Mouse (Mus musculus) cortical plate, adult 2 months (tissue): ENCODE data around the gene Cebpe. TPM values are rescaled to one million over a fixed set of nuclear protein-coding genes. Genes with fewer than 3 reads are reported as not detected.

ENCODE experiments used
- H3K27ac ChIP-seq: fragments of 200-500 bp; 2 replicates; pipeline ENCODE4 v1.5.1; 2012; ENCODE audit warnings: low read length, control low read depth, inconsistent platforms; ENCODE audit not compliant: insufficient read depth
- H3K4me1 ChIP-seq: fragments of 200-500 bp; 2 replicates; pipeline ENCODE4 v1.6.1; 2011; ENCODE audit warnings: low read length; ENCODE audit not compliant: control insufficient read depth, insufficient read depth
- H3K4me3 ChIP-seq: fragments of 200-500 bp; 2 replicates; pipeline ENCODE4 v1.5.1; 2011; ENCODE audit warnings: mild to moderate bottlenecking, low read length, control low read depth; ENCODE audit not compliant: insufficient read depth
- CTCF ChIP-seq: fragments of 200-500 bp; IDR thresholded peaks from 2 replicates; pipeline ENCODE4 v1.5.1; 2011; ENCODE audit warnings: mild to moderate bottlenecking, control low read depth, low read length; ENCODE audit not compliant: insufficient read depth; ENCODE audit errors: extremely low read depth
- POLR2A ChIP-seq: fragments of 200-500 bp; IDR thresholded peaks from 2 replicates; pipeline ENCODE4 v1.6.1; 2011; ENCODE audit warnings: mild to moderate bottlenecking, low read length, control low read depth; ENCODE audit not compliant: insufficient read depth; ENCODE audit errors: extremely low read depth
- polyA plus RNA-seq: library from polyadenylated mRNA; depleted of rRNA; stranded (reverse); fragments of >200 nt; gene quantifications from 2 replicates; pipeline ENCODE4 v1.2.3, GENCODE M21; 2012

The Cebpe gene
- polyA plus RNA-seq, 1 experiment, result not detected

DNA sequence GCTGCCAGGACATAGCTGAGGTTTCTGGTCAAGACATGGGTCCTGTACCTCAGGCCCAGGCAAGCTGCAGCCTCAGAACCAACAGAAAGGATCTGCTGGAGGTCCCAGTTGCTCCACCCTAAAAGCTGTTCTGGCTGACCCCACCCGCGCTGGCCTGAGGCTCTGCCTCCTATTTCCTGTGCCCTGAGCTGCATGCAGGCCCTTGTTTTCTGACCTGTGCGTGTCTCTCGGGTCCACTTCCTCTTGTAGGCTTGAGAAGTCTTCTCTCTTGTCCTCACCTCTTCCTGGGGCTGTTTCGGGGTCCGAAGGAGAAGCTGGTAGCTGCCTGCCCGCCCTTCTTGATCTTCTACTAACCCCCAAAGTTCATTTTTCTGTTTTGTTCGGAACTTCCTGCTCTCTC, 887 bp upstream of the Cebpe start:
- Histone ChIP-seq H3K4me3 (no peak overlapping the region), H3K4me1 (peaks cover 1% of the 10 kb centered on the region; the same call in 1 of the 2 replicates), H3K27ac (no peak overlapping the region)
- TF ChIP-seq POLR2A (no peak), CTCF (no peak)

DNA sequence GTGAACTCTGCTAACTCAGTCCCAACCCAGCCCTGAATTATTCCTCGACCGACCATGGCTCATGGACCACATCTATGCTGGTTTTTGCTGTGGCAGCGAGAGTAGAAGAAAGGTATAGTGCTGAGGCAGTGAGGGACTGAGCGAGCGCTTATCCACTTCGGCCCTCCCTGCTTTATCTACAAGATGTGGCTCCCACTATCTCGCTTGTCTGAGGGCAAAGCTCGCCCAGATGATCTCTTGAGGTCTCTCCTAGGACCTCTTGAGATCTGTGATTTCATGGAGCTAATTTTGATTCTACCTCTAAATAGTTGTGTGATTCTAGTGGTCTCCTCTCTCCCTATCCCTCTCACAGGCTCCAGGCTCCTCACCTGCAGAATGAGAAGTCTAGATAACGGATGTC, 2.9 kb downstream of the Cebpe start:
- no peak overlapping the region for H3K27ac ChIP-seq
- TF ChIP-seq POLR2A (no peak), CTCF (no peak)
- peaks cover 1% of the 10 kb centered on the region; the same call in 1 of the 2 replicates for H3K4me1 ChIP-seq
- no peak overlapping the region for H3K4me3 ChIP-seq

- no peaks in the 10 kb centered on the region for H3K4me1 ChIP-seq
- no peak overlapping the region for H3K27ac ChIP-seq
- TF ChIP-seq POLR2A (no peak), CTCF (no peak)
- no peak overlapping the region for H3K4me3 ChIP-seq
These were observed 5.2 kb downstream of the Cebpe start for GRCm38 (mm10) chr14:54706589-54707320.

DNA sequence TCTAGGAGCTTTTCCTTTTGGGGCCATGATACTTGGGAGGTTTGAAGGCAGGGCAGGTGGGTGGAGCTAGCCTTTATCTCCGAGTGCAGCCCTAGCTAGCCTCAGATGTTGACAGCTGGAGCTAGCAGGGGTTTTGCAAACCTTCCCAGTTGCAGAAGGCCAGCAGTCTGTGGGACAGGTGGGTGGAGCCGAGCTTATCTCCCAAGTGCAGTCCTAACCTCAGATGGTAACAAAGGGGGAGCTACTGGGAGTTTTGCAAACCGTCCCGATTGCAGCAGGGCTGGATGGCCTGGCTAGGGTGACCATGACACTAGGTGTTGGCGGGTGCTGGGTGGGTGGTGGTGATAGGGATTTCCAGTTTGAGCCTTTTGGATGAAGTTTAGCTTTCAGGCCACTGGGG, 6.1 kb downstream of the Cebpe start:
- Histone ChIP-seq H3K27ac (no peak overlapping the region), H3K4me1 (no peaks in the 10 kb centered on the region), H3K4me3 (no peak overlapping the region)
- TF ChIP-seq CTCF (no peak), POLR2A (no peak)

GRCm38 (mm10) chr14:54703207-54703606, 8.8 kb downstream of the Cebpe start:
- Histone ChIP-seq H3K27ac (no peak overlapping the region), H3K4me1 (no peaks in the 10 kb centered on the region), H3K4me3 (no peak overlapping the region)
- TF ChIP-seq POLR2A (no peak), CTCF (no peak)

DNA sequence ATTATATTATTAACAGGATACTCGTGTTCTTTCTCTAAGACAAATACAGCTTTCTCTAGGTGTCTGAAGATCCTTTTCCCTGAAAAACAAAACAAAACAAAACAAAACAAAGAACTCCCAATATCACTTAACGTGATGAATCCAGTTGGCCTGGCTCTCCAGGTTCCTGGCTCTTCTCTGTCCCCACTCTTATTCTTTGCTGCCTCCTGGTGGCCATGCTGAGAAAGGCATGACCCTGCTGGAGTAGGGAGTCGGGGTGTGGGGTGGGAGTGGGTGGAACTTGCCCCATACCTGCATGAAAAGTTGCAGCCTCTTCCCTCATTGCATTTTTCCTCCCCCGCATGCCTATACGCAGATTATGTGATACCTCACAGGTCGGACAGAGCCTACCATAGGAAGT, 10.7 kb downstream of the Cebpe start:
- no peak overlapping the region for H3K27ac ChIP-seq
- peak; percentile 85 for TF ChIP-seq CTCF
- no peak for TF ChIP-seq POLR2A
- no peaks in the 10 kb centered on the region for H3K4me1 ChIP-seq
- no peak overlapping the region for H3K4me3 ChIP-seq

- H3K4me3 ChIP-seq, result no peak overlapping the region
- no peak overlapping the region for H3K27ac ChIP-seq
- TF ChIP-seq CTCF (no peak), POLR2A (no peak)
- no peaks in the 10 kb centered on the region for H3K4me1 ChIP-seq
These were observed 12.4 kb downstream of the Cebpe start for GRCm38 (mm10) chr14:54699586-54699985.

GRCm38 (mm10) chr14:54698733-54699132, 13.2 kb downstream of the Cebpe start, which contains the start of gene Gm29776:
Gene Gm29776, minus strand, starts transcription at chr14:54698833.
- H3K4me3 ChIP-seq, result no peak within 1 kb of the TSS
- H3K4me1 ChIP-seq, result no peaks in the 10 kb centered on the region
- no peak within 1 kb of the TSS for H3K27ac ChIP-seq
- TF ChIP-seq CTCF (no peak), POLR2A (no peak)

GRCm38 (mm10) chr14:54696752-54697151, 15.2 kb downstream of the Cebpe start:
- H3K4me1 ChIP-seq, result no peaks in the 10 kb centered on the region
- no peak overlapping the region for H3K27ac ChIP-seq
- TF ChIP-seq CTCF, result no peak
- no peak for TF ChIP-seq POLR2A
- no peak overlapping the region for H3K4me3 ChIP-seq

DNA sequence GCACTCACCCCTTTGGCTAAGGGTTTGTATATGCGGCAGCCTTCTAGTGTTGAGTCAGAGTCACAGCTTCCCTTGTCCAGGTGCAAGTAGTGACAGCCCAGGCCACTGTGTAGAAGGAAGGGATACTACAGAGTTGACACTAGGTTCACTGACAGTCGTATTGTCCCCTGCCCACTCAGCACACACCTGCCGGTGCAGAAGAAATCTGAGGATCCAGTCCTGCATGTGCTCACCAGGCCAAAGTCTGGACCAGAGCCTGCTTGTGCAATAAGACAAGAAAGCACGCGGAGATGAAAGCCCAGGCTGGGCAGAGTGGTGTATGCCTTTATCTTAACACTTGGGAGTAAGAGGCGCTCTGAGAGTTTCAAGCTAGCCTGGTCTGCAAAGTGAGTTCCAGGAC, 16.9 kb downstream of the Cebpe start:
- Histone ChIP-seq H3K4me1 (no peaks in the 10 kb centered on the region), H3K4me3 (no peak overlapping the region), H3K27ac (no peak overlapping the region)
- no peak for TF ChIP-seq POLR2A
- no peak for TF ChIP-seq CTCF

DNA sequence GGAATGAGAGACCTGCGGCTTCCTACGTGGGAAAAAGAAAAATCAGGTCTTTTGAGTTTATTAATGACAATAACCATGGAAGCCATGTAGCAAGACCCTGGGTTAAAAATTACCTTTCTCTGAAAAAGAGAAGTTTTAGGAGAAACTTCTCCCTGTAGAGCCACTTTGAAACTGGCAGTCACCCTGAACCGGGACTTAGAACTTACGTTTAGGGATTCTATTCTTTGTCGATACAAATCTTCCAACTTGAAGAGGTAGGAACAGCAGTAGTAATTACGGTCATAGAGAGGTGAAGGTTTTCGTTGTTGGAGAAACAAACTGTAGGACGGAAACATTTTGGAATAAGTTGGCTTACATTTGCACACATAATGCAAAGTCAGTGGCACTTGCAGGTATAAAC, 24.7 kb downstream of the Cebpe start:
- Histone ChIP-seq H3K4me1 (no peaks in the 10 kb centered on the region; the same call in 1 of the 2 replicates), H3K27ac (no peak overlapping the region), H3K4me3 (peak overlapping the region; percentile 41)
- TF ChIP-seq CTCF, result no peak
- no peak for TF ChIP-seq POLR2A
